Mouse (Mus musculus) NIH3T3 (cell line): ENCODE results near the gene Ranbp17.

Experiments used
- DNase-seq: peaks from one replicate; pipeline ENCODE4 v3.0.0-alpha.2; 2012; ENCODE audit warnings: low read depth

The Ranbp17 gene

DNA sequence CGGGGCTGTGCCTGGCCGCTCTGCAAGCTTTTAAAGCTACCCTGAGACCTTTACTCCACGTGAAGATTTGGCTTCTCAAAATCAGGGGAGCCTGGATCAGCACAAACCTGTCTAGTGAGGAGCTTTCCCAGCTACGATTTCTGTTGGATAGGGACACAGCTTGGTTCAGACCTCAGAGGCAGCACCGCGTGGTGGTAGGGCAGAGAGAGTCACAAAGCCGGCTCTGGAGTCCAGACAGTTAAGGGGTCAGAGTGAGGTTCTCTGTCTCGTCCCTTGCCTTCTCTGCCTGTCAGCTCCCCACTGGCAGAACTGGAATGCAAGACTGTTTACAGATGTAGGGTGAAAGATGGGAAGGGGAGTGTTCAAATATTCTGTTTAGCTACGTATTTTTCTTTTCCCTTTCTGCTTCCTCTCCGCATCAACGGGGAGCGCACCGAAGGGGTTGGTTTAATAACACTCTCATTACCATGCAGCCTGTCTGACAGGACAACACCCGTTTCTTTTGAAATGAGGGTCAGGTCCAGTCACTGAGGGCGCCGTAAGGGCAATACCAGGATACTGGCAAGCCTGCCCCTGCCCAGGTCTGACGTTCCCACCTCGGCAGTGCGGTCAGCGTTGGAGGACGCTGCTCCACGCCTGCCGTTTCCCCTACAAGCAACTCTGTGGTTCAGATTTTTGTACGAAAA, 317.0 kb downstream of the Ranbp17 start:
- no peak for DNase-seq

DNA sequence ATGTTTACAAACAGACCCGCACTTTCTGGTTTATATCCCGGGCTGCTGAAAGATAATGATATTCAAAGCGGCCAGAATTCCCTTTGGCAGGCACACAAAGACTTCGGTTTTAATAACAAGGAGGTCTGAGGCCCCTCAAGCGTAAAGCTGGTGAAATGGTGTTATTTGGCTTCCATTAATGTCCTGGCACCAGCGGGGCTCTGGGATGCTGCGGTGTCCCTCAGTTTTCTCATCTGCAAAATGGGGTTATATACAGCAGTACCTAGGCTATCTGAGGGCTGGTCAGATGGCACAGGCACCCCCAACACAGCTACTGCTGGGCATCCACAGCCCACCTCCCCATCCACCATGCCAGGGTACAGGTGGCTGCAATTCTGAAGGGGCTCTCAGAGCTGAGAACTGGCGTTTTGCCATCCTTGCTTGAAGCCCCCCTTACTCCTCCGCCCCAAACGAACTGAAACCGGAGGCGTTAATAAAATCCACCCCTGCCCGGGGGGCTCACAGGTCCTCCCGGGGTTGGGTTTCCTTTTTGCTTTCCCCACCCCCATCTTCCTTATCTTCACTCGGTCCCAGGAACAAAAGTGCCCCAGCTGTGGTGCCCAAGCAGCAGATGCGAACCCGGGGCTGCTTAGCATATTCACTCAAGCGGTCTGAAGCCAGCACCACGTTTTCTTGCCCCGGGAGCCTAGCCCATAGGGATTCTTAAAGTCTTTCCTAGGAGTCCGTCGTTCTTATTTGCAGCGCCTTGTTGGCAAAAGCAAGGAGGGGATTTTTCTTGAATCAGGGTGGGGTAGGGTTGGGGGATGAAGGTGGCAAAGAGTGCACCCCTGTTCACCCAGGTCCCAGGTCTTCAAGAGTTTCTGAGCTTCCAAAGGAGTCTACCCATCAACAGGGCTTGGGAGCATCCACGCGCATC, 317.8 kb downstream of the Ranbp17 start:
- DNase-seq, result no peak

DNA sequence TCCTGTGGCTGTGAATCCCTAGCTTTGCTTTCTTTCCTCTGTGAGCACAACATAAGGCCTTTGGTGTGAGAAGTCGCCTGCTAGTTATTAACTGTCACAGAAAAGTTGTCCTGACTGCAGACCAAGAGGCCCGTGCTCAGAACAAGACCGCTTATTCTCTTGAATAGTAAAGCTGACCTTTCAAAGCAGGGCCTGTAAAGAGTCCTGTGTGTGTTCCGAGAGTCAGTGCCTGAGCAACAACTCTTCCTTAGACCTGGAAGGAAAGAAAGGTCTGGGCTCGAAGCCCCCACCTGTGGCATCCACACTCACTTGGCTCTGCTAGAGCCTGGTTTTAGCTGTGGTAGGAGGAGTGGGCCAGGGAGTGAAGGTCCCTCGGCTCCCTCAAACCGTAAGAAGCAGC, 318.5 kb downstream of the Ranbp17 start:
- DNase-seq, result no peak

DNA sequence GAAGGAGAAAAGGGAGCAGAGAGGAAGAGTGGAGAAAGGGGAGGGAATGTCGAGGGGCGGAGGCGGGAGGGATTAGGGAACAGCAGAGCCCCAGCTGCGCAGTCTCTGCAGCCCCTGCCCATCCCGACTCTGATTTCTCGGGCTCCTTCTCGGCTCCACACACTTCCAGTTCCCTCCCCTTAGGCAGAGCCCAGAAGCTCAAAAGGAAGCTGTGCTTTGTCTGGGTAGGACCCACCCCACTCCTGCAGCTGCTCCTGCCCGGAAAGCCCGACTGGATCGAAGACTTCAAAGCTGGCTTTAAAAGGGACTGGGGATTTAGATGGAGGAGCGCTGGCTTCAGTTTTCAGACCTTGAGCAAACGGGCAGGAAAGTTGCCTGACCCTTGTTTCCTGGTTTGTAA, 319.9 kb downstream of the Ranbp17 start:
- no peak for DNase-seq

DNA sequence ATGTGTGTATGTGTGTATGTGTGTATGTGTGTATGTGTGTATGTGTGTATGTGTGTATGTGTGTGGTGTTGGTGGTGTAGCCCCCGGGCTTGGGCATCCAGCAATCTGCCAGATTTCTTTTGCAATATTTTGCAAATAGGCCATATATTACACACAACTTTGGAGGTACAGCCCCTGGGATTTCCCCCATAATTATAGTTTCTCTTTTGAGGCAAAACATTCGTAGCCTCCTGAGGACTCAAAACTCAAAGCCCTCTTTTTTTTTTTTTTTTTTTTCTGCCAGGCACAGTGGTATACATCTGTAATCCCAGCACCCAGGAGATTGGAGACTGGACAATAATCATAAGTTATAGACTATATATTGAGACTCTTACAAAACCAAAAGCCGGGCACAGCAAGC, 331.7 kb downstream of the Ranbp17 start:
- DNase-seq, result no peak

DNA sequence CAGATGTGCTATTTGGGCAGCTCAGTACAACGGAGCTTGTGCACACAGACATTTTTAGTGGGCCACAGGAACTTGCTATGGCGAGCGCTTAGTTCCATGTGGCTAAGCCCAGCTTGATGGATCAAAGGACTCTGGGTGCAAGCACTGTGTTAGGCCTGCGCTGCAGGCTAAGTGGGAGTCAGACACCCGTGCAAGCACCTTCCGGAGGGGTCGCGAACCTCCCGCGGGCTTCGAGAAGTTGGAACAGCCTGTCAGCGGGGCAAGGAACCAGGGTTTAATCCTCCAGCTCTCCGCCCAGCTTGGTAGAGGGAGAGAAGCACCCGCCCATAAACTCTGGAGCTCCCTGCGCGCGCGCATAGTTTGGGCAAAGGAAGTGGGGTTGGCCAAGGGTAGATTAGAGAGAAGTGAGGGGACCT, 332.8 kb downstream of the Ranbp17 start:
- no peak for DNase-seq

DNA sequence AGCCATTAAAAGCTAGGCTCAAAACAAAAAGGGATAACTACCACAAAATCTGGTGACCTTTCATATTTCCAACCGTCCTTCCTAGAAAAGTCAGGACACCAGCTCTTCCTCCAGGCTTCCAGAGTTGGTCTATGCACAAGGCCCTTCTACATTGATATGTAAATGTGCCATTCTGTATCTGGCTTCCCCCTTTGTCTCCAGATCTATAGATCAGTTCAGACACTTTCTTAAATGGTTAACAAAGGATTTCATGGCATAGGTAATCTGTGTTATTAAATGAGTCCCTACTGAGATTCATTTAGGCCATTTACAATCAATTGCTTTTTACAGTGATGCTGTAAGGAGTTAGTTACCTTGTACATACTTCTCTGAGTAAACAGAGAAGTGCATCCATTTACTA, 333.7 kb downstream of the Ranbp17 start:
- no peak for DNase-seq

DNA sequence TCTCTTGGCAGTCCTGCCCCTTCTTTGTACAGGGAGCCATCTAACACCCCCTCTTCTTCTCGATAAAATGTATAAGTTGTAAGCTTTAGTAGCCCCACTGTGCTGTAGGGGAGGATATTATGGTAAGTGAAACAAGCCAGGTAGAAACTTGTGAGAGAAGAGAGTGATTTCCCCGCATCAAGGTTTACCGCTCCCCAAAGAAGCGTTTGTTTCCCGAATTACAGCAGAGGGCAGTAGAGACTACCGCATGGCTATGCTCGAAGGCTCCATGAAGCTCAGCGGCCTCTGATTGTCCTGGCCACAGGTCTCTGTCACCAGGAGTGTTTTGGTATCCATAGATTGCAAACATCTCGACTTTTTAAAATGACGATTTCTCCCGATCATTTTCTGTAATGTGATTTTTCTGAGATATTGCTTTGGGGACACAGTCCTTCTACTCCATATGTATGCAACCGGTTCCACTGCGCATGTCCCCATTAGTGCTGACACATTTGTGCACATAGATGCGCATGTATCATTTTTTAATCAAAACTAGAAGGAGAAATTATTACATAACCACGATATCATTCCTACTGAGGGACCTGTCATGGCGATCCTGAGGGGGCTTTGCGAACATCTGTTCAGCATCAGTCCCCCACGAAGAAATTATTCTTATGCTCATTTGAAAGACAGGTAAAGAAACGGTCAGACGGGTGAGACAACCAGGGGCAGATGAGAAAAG, 336.9 kb downstream of the Ranbp17 start:
- DNase-seq, result peak; percentile 67

DNA sequence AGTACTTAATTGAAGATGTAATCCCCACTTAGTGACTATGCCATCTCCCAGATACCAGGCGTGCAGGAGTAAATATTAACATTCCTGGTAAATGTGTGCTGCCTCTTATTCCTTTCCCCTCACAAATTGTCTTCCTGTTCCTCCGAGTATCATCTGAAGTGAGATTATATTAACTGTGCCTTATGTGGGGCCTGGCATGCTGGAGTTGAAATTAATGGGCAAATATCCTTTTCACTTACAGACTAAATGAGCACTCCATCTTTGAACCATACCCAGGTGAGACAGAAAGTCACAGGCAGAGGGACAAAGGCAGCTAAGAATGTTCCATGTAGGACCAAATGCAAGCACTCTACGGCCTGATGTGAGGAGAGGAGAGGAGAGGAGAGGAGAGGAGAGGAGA, 337.8 kb downstream of the Ranbp17 start:
- DNase-seq, result no peak

DNA sequence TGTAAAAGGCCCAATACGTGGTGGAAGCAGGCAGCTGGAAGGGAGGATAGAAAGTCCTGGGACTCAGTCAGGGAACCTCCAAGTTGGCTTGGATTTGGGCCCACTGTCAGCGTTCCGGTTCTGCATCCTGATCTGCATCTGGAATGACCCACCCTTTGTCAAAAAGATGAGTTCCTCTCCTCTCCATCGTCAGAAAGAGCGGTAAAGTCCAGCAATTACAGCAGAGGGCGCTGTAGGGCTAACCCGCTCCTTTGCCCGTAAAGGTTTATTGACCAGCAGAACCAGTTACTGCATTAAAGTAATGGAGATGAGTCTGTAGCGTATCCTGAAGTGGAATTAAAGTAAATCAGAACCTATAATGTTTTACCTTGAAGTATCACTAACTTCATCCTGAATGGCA, 343.1 kb downstream of the Ranbp17 start:
- peak; percentile 74 for DNase-seq

DNA sequence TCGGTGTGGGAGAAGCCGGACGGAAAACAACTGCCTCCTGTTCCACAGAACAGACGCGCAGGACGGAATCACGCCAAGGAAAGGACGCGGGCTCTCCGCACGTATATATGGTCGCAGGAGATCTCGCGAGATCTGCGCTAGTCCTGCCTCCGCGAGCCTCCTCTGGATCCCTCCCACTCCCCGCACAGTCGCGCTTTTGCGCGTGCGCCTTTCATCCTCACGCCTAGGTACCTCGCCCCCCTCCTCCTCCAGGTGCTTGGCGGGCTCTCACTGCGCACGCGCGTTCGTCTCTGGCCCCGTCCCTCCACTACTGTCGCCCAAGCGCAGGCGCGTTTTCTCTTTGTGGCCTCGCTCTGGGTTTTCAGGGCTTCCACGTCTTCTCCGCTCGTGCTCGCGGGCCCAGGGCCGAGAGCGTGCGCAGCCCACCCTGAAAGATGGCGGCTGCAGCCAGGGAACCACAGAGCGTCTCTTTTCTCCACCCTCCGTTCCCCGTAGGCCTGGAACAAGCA, 350.5 kb downstream of the Ranbp17 start, which contains the start of gene Npm1:
TSS of gene Npm1 (minus strand) at position 209 of the 509 bp plus-strand sequence.
- peak; percentile 100 for DNase-seq

DNA sequence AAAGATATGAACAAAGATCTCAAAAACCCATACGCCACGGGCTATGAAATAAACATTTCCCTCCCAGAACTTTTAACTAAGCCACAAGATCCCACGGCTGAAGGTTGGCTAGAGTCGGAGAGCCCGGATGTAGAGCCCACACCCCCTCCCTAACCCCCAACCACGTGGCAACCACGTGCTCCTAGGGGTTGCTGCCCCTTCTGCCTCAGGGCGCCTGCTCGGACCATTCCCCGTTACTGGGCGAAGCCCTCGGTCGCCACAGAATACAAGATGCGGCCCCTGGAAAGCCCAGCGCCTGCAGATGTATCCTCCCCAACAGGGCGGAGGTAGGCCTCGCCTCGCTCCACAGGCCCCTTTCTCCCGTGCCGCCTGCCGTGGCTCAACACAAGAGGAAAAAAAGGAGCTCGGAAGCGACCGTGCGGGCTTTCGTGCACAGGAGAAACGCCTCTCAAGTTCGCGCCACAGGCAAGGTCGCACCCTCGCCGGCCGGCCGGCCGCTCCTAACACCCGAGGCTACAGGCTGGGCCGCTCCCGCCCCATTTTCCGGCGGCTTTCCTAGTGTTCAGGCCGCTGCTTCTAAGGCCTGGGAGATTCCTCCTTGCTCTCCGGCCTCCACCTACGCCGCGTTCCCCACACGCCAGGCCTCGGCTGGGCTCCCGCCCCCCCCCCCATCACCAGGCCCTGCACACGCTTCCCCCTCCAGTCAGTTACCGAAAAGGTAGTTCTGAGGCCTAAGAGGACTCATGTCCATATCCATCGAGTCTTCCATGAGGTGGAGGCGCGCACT, 351.1 kb downstream of the Ranbp17 start:
- DNase-seq, result peak; percentile 87
